Mouse (Mus musculus) cerebellum, adult 9-10 months (tissue): ENCODE results near the gene Vmn1r120.
"Not testable (repeated sequence)": the region's sequence is repeated elsewhere in the genome, so short reads cannot be mapped to it uniquely, and the experiment has no call there.

Experiments
- DNase-seq: peaks from one replicate; pipeline ENCODE4 v3.0.0; 2022

The Vmn1r120 gene

DNA sequence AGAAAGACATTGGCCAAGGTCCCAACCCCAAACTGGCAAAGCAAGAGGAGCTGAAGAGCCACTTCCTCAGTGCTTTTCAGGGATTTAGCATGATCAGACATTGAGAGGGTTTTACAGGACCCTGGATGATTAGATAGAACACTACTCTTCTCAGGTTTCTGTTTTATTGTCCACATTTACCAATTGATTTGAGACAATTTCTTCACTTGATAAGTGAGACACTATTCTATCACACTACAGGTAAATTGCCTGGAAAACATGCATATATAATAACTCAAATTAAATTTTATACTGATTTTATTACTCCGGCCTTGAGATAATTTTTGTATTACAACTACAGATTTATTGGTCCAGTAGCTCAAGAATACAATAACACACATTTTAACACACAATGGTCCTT lies at the start of gene Vmn1r120:
Gene Vmn1r120, minus strand, starts transcription at position 101 of the 400 bp plus-strand sequence.
- not testable (repeated sequence) for DNase-seq

DNA sequence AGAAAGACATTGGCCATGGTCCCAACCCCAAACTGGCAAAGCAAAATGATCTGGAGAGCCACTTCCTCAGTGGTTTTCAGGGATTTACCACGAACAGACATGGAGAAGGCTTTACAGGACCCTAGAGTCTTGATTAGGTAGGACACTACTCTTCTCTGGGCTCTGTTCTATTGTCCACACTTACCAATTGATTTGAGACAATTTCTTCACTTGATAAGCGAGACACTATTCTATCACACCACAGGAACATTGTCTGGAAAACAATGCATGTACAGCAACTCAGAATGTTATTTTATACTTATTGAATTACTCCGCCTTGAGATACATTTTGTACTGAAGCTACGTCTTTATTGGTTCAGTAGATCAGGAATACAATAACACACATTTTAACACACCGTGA lies 44.8 kb upstream of the Vmn1r120 start, which contains the start of gene Vmn1r121:
Gene Vmn1r121, minus strand, starts transcription at position 101 of the 400 bp plus-strand sequence.
- DNase-seq, result not testable (repeated sequence)

DNA sequence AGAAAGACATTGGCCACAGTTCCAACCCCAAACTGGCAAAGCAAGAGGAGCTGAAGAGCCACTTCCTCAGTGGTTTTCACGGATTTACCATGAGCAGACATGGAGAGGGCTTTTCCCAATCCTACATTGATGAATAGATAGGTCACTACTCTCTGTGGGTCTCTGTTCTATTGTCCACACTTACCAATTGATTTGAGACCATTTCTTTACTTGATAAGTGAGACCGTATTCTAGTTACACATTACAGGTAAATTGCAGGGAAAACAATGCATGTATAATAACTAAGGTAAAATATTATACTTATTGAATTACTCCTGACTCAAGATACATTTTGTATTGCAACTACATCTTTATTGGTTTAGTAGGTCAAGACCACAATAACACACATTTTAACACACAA lies 41.2 kb downstream of the Vmn1r120 start, which contains the start of gene Vmn1r119:
Gene Vmn1r119, minus strand, starts transcription at position 101 of the 400 bp plus-strand sequence.
- DNase-seq, result not testable (repeated sequence)
